Mouse (Mus musculus) heart, embryonic 11.5 days (tissue): ENCODE measurements at regions not wholly inside any gene's neighbourhood (a gene's known extent, or its start where the extent isn't known, plus 50 kb on each side); places are given as distances from the start of the nearest gene placed in this dataset.

ENCODE experiments used
- ATAC-seq: fragments of 200-750 bp; cut with Nextera tagmentation; replicated peaks from 2 replicates; pipeline ENCODE4 v1.8.0; 2017; ENCODE audit warnings: moderate library complexity; ENCODE audit not compliant: insufficient number of reproducible peaks, low FRiP score, low TSS enrichment
- H3K27ac ChIP-seq: fragments of 300-500 bp; sonication (generic); 2 replicates; pipeline ENCODE4 v1.5.1; 2014; ENCODE audit warnings: mild to moderate bottlenecking, low read depth, low read length
- H3K27me3 ChIP-seq: fragments of 300-500 bp; sonication (generic); 2 replicates; pipeline ENCODE4 v1.6.1; 2014; ENCODE audit warnings: mild to moderate bottlenecking, low read length, mixed read lengths; ENCODE audit not compliant: control insufficient read depth, insufficient read depth
- H3K36me3 ChIP-seq: fragments of 300-500 bp; sonication (generic); 2 replicates; pipeline ENCODE4 v1.6.1; 2014; ENCODE audit warnings: mild to moderate bottlenecking, low read length, moderate library complexity, mixed read lengths; ENCODE audit not compliant: control insufficient read depth, insufficient read depth
- H3K4me1 ChIP-seq: fragments of 300-500 bp; sonication (generic); 2 replicates; pipeline ENCODE4 v1.6.1; 2014; ENCODE audit warnings: low read length; ENCODE audit not compliant: control insufficient read depth, insufficient read depth
- H3K4me2 ChIP-seq: fragments of 300-500 bp; sonication (generic); 2 replicates; pipeline ENCODE4 v1.6.1; 2014; ENCODE audit warnings: mild to moderate bottlenecking, moderate library complexity
- H3K4me3 ChIP-seq: fragments of 300-500 bp; sonication (generic); 2 replicates; pipeline ENCODE4 v1.5.1; 2014; ENCODE audit warnings: low read depth, low read length
- H3K9ac ChIP-seq: fragments of 300-500 bp; sonication (generic); 2 replicates; pipeline ENCODE4 v1.6.1; 2014; ENCODE audit warnings: mild to moderate bottlenecking, low read depth, low read length, moderate library complexity
- H3K9me3 ChIP-seq: fragments of 300-500 bp; sonication (generic); replicated peaks from 2 replicates; pipeline ENCODE4 v1.6.1; 2016; ENCODE audit warnings: low read length; ENCODE audit not compliant: control insufficient read depth
- WGBS: fragments of 180-500 bp; shearing (Covaris S2); extraction: QIAGEN DNeasy Blood & Tissue Kit; methylation state at CpG from one replicate; pipeline ENCODE4 v1.1.7; 2014; ENCODE audit not compliant: insufficient replicate concordance; 5-methylcytosine and 5-hydroxymethylcytosine counted together

- Histone ChIP-seq H3K27ac (no peak overlapping the region), H3K4me3 (no peak overlapping the region), H3K9ac (no peak overlapping the region), H3K4me2 (no peak overlapping the region), H3K36me3 (no peaks in the 10 kb centered on the region), H3K9me3 (no peaks in the 10 kb centered on the region), H3K27me3 (no peaks in the 10 kb centered on the region), H3K4me1 (no peaks in the 10 kb centered on the region)
- ATAC-seq: no peak
- 76% methylated on average over 15 of the region's 15 CpGs for WGBS
These were observed 152.5 kb downstream of the Lnpk start for GRCm38 (mm10) chr2:74426746-74427145.

GRCm38 (mm10) chr2:74424726-74425125, 154.5 kb downstream of the Lnpk start:
- WGBS: 73% methylated on average over 3 of the region's 3 CpGs
- Histone ChIP-seq H3K27ac (no peak overlapping the region), H3K4me1 (no peaks in the 10 kb centered on the region), H3K27me3 (no peaks in the 10 kb centered on the region), H3K9ac (no peak overlapping the region), H3K36me3 (no peaks in the 10 kb centered on the region), H3K9me3 (no peaks in the 10 kb centered on the region), H3K4me2 (no peak overlapping the region), H3K4me3 (no peak overlapping the region)
- no peak for ATAC-seq

GRCm38 (mm10) chr2:74416097-74416496, 163.1 kb downstream of the Lnpk start:
- 84% methylated on average over 4 of the region's 4 CpGs for WGBS
- Histone ChIP-seq H3K4me3 (no peak overlapping the region), H3K4me1 (no peaks in the 10 kb centered on the region), H3K27ac (no peak overlapping the region), H3K9ac (no peak overlapping the region), H3K36me3 (no peaks in the 10 kb centered on the region), H3K4me2 (no peak overlapping the region), H3K9me3 (no peaks in the 10 kb centered on the region), H3K27me3 (no peaks in the 10 kb centered on the region)
- no peak for ATAC-seq

GRCm38 (mm10) chr2:74414721-74415120, 164.5 kb downstream of the Lnpk start:
- H3K4me1 ChIP-seq: no peaks in the 10 kb centered on the region
- H3K4me3 ChIP-seq: no peak overlapping the region
- no peak for ATAC-seq
- H3K36me3 ChIP-seq: no peaks in the 10 kb centered on the region
- H3K27me3 ChIP-seq: no peaks in the 10 kb centered on the region
- no peak overlapping the region for H3K27ac ChIP-seq
- no peaks in the 10 kb centered on the region for H3K9me3 ChIP-seq
- no peak overlapping the region for H3K4me2 ChIP-seq
- H3K9ac ChIP-seq: no peak overlapping the region
- WGBS: 92% methylated on average over 13 of the region's 13 CpGs

GRCm38 (mm10) chr2:74409856-74410404, 169.3 kb downstream of the Lnpk start:
- no peaks in the 10 kb centered on the region for H3K36me3 ChIP-seq
- H3K4me2 ChIP-seq: no peak overlapping the region
- no peak for ATAC-seq
- H3K4me1 ChIP-seq: no peaks in the 10 kb centered on the region
- H3K27me3 ChIP-seq: no peaks in the 10 kb centered on the region
- WGBS: 71% methylated on average over 4 of the region's 4 CpGs
- no peak overlapping the region for H3K4me3 ChIP-seq
- no peak overlapping the region for H3K9ac ChIP-seq
- H3K9me3 ChIP-seq: no peaks in the 10 kb centered on the region
- no peak overlapping the region for H3K27ac ChIP-seq

GRCm38 (mm10) chr2:74404493-74404892, 174.7 kb downstream of the Lnpk start:
- Histone ChIP-seq H3K4me1 (no peaks in the 10 kb centered on the region), H3K4me3 (no peak overlapping the region), H3K4me2 (no peak overlapping the region), H3K27ac (no peak overlapping the region), H3K9me3 (no peaks in the 10 kb centered on the region), H3K27me3 (no peaks in the 10 kb centered on the region), H3K36me3 (no peaks in the 10 kb centered on the region), H3K9ac (no peak overlapping the region)
- 73% methylated on average over 3 of the region's 3 CpGs for WGBS
- ATAC-seq: no peak

GRCm38 (mm10) chr2:74391064-74391463, 188.2 kb downstream of the Lnpk start:
- H3K4me3 ChIP-seq: no peak overlapping the region
- 76% methylated on average over 4 of the region's 4 CpGs for WGBS
- no peak overlapping the region for H3K9ac ChIP-seq
- no peak overlapping the region for H3K4me2 ChIP-seq
- H3K4me1 ChIP-seq: no peaks in the 10 kb centered on the region
- H3K27ac ChIP-seq: no peak overlapping the region
- no peaks in the 10 kb centered on the region for H3K27me3 ChIP-seq
- no peaks in the 10 kb centered on the region for H3K9me3 ChIP-seq
- ATAC-seq: no peak
- H3K36me3 ChIP-seq: no peaks in the 10 kb centered on the region

GRCm38 (mm10) chr2:74388078-74388477, 191.2 kb downstream of the Lnpk start:
- Histone ChIP-seq H3K4me3 (no peak overlapping the region), H3K4me1 (no peaks in the 10 kb centered on the region), H3K27me3 (no peaks in the 10 kb centered on the region), H3K9me3 (no peaks in the 10 kb centered on the region), H3K9ac (no peak overlapping the region), H3K4me2 (no peak overlapping the region), H3K27ac (no peak overlapping the region), H3K36me3 (no peaks in the 10 kb centered on the region)
- ATAC-seq: no peak
- WGBS: 83% methylated on average over 5 of the region's 5 CpGs

GRCm38 (mm10) chr2:74384918-74385317, 194.3 kb downstream of the Lnpk start:
- 81% methylated on average over 1 of the region's 1 CpGs for WGBS
- H3K27ac ChIP-seq: no peak overlapping the region
- no peaks in the 10 kb centered on the region for H3K27me3 ChIP-seq
- no peak overlapping the region for H3K4me2 ChIP-seq
- no peak overlapping the region for H3K4me3 ChIP-seq
- no peaks in the 10 kb centered on the region for H3K9me3 ChIP-seq
- H3K36me3 ChIP-seq: no peaks in the 10 kb centered on the region
- no peaks in the 10 kb centered on the region for H3K4me1 ChIP-seq
- H3K9ac ChIP-seq: no peak overlapping the region
- no peak for ATAC-seq
